Mouse (Mus musculus) hindbrain, embryonic 16.5 days (tissue): Measurements from ENCODE around the gene Clcnkb. TPM values are rescaled to one million over a fixed set of nuclear protein-coding genes. Genes with fewer than 3 reads are reported as not detected.

ENCODE experiments used
- ATAC-seq: fragments of 200-750 bp; cut with Nextera tagmentation; 2 replicates; pipeline ENCODE4 v1.8.0; 2017; ENCODE audit warnings: moderate TSS enrichment, moderate library complexity
- H3K27ac ChIP-seq: fragments of 300-500 bp; sonication (generic); 2 replicates; pipeline ENCODE4 v1.5.1; 2014; ENCODE audit warnings: low read depth, mild to moderate bottlenecking, control low read depth, low read length, moderate library complexity
- H3K27me3 ChIP-seq: fragments of 300-500 bp; sonication (generic); replicated peaks from 2 replicates; pipeline ENCODE4 v1.6.1; 2014; ENCODE audit warnings: low read length; ENCODE audit not compliant: control insufficient read depth, insufficient read depth
- H3K36me3 ChIP-seq: fragments of 300-500 bp; sonication (generic); 2 replicates; pipeline ENCODE4 v1.6.1; 2014; ENCODE audit warnings: mild to moderate bottlenecking, low read length, moderate library complexity, mixed read lengths; ENCODE audit not compliant: control insufficient read depth, insufficient read depth
- H3K4me1 ChIP-seq: fragments of 300-500 bp; sonication (generic); 2 replicates; pipeline ENCODE4 v1.6.1; 2014; ENCODE audit warnings: low read depth, low read length; ENCODE audit not compliant: control insufficient read depth, insufficient read depth
- H3K4me2 ChIP-seq: fragments of 300-500 bp; sonication (generic); 2 replicates; pipeline ENCODE4 v1.6.1; 2014; ENCODE audit warnings: mild to moderate bottlenecking, low read length, control low read depth, moderate library complexity
- H3K4me3 ChIP-seq: fragments of 300-500 bp; sonication (generic); 2 replicates; pipeline ENCODE4 v1.5.1; 2014; ENCODE audit warnings: mild to moderate bottlenecking, low read length, control low read depth, moderate library complexity
- H3K9ac ChIP-seq: fragments of 300-500 bp; sonication (generic); 2 replicates; pipeline ENCODE4 v1.6.1; 2014; ENCODE audit warnings: low read depth, mild to moderate bottlenecking, control low read depth, low read length, moderate library complexity
- H3K9me3 ChIP-seq: fragments of 300-500 bp; sonication (generic); 2 replicates; pipeline ENCODE4 v1.6.1; 2014; ENCODE audit warnings: mild to moderate bottlenecking, low read length, moderate library complexity; ENCODE audit not compliant: control insufficient read depth
- whole genome bisulfite sequencing: fragments of 180-500 bp; shearing (Covaris S2); extraction: QIAGEN DNeasy Blood & Tissue Kit; methylation state at CpG from one replicate; pipeline ENCODE4 v1.1.7; 2014; 5-methylcytosine and 5-hydroxymethylcytosine counted together
- polyA plus RNA-seq: library from polyadenylated mRNA; unstranded; fragments of >200 nt; fragmentation: Nextera tagmentation; extraction: Ambion mirVana; gene quantifications from 2 replicates; pipeline ENCODE4 v1.2.1, GENCODE M21; 2015

Gene Clcnkb
- polyA plus RNA-seq, 1 experiment from 2014 or later, result not detected

DNA sequence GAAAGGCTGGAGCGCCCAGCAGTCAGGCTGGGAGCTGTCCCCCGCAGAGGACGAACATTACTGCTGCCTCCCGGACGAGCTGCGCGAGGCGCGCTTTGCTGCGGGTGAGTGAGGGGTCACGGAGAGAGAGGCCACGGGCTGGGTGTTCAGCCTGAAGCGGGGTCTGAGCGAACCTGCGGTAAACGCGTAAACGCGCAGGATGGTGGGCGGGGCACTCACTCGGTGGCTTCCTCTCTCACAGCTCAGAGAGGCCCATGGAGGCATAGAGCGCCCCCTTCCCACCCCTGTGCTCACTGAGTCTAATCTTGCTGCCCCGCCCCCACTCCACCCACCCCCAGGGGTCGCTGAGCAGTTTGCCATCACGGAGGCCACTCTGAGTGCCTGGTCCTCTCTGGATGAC lies 33.4 kb downstream of the Clcnkb start:
- Histone ChIP-seq H3K27me3 (peaks cover 33% of the 10 kb centered on the region), H3K4me2 (peak overlapping the region; percentile 55), H3K9me3 (no peaks in the 10 kb centered on the region), H3K4me1 (0 out of 2 replicates have a peak, but pooled peaks cover 2% of the 10 kb centered on the region), H3K27ac (no peak overlapping the region), H3K36me3 (peaks cover 6% of the 10 kb centered on the region; the same call in 1 of the 2 replicates), H3K9ac (peak overlapping the region; percentile 7; the same call in 1 of the 2 replicates), H3K4me3 (peak overlapping the region; percentile 22; the same call in 1 of the 2 replicates)
- 5% methylated on average over 24 of the region's 25 CpGs for WGBS
- no peak for ATAC-seq

DNA sequence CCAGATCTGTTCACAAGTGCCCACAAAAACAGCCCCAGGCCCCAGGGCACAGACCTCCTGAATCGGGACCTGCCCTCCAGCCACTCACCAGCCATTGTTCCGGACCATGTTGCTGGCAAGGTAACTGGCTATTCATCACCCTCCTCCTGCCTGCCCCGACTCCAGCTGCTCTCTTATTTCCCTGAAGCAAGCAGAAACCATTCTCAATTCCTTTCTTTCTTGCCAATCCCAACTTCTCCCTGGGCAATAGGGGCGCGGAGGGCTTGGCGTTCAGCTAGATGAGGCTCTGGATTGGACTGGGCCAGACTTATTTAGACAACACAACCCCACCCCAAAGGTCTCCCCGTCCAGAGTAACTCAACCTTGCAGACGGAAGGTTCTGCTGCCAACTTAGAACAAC lies 36.1 kb downstream of the Clcnkb start:
- no peak for ATAC-seq
- Histone ChIP-seq H3K27me3 (peaks cover 32% of the 10 kb centered on the region), H3K4me3 (no peak overlapping the region), H3K27ac (no peak overlapping the region), H3K4me1 (0 out of 2 replicates have a peak, but pooled peaks cover 2% of the 10 kb centered on the region), H3K4me2 (no peak overlapping the region), H3K36me3 (peaks cover 6% of the 10 kb centered on the region; the same call in 1 of the 2 replicates), H3K9me3 (no peaks in the 10 kb centered on the region), H3K9ac (no peak overlapping the region)
- 47% methylated on average over 8 of the region's 8 CpGs for WGBS

DNA sequence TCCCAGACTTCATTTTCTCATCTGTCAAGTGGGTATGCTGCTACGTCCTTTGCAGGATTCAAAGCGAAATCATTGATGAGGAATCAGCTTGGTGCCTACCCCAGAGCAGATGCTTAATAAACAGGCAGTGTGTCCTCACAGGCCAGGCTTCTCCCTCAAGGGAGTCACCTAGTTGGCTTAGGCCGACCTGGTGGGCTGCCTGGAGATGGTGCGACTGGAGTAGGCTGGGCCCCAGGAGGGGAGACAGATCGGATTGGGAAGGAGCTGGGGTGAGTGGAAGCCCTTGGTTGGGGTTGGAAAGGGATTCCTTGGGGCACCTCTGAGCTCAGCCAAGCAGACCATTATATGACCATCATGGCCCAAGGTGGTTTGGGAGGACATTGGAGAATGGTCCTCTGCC lies 43.4 kb downstream of the Clcnkb start:
- no peak overlapping the region for H3K4me2 ChIP-seq
- no peaks in the 10 kb centered on the region for H3K9me3 ChIP-seq
- H3K4me3 ChIP-seq, result no peak overlapping the region
- H3K27me3 ChIP-seq, result no peaks in the 10 kb centered on the region
- 88% methylated on average over 5 of the region's 5 CpGs for WGBS
- peaks cover 7% of the 10 kb centered on the region; the same call in 1 of the 2 replicates for H3K4me1 ChIP-seq
- H3K9ac ChIP-seq, result no peak overlapping the region
- H3K27ac ChIP-seq, result no peak overlapping the region
- no peaks in the 10 kb centered on the region for H3K36me3 ChIP-seq
- ATAC-seq, result no peak

DNA sequence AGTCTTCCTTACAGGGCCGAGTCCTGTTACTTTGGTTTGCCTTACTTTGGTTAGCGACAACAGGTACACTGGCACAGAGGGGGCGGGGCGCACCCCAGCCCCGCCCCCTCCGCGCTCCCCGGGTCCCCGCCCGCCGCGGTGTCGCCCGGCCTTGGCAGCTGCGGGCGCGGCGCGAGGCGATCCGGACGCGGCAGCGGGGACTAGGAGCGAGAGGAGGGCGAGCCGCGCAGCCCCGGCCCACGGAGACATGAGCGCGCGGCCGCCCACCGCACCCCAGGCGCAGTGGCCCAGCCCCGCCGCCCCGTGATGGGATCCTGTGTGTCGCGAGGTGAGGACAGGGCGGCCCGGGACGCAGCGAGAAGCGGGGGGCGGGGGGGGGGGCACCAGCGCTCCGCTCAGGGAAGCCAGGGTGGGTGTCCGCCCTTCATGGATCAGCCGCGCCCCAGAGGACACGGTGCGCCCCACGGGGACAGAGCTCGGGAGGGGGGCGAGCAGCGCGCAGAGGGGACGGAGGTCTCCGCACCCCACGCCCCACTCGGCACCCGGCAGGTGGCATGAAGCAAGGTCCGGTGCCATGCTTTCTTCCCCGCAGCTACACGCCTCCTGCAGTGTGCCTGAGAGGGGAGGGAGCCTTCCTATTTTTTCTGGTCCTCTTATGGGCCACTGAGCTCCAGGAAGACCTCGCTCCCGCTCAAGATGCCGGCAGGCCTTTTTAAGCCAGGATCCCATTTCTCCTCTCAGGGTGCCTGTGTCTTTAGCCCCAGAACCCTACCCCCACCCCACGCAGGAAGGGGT lies 47.6 kb downstream of the Clcnkb start, which contains the start of gene Fam131c:
Fam131c (plus strand) TSS at position 224 of the 795 bp plus-strand sequence.
- Histone ChIP-seq H3K4me1 (peaks cover 7% of the 10 kb centered on the region; the same call in 1 of the 2 replicates), H3K4me2 (peak within 1 kb of the TSS; percentile 82), H3K27me3 (peaks cover 15% of the 10 kb centered on the region), H3K36me3 (no peaks in the 10 kb centered on the region), H3K27ac (peak within 1 kb of the TSS; percentile 16; the same call in 1 of the 2 replicates), H3K9me3 (no peaks in the 10 kb centered on the region), H3K4me3 (peak within 1 kb of the TSS; percentile 66), H3K9ac (peak within 1 kb of the TSS; percentile 81)
- under 1% methylated on average over 45 of the region's 71 CpGs for WGBS
- peak; percentile 66 for ATAC-seq

DNA sequence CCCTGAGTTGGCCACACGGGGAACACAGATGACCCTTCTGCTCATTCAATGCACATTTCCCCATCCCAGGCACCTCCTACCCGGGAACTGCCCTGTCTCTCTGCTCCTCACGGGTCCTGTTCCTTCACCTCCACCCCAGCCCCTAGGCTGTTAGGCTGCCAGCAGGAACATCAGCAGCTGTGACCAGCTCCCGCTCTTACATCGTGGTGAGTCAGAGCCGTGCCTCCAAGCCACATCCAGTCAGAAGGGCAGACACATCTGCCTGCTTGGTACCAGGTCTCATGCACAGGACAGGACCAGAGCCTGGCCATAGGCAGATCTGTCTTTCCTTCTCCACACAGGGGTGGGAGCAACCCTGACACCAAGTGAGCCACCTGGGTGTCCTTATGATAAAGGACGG lies 49.9 kb downstream of the Clcnkb start:
- Histone ChIP-seq H3K9ac (no peak overlapping the region), H3K27me3 (peaks cover 15% of the 10 kb centered on the region), H3K36me3 (no peaks in the 10 kb centered on the region), H3K4me2 (no peak overlapping the region), H3K4me3 (no peak overlapping the region), H3K4me1 (peaks cover 7% of the 10 kb centered on the region; the same call in 1 of the 2 replicates), H3K9me3 (no peaks in the 10 kb centered on the region), H3K27ac (no peak overlapping the region)
- ATAC-seq, result no peak
- WGBS, result 51% methylated on average over 7 of the region's 7 CpGs

DNA sequence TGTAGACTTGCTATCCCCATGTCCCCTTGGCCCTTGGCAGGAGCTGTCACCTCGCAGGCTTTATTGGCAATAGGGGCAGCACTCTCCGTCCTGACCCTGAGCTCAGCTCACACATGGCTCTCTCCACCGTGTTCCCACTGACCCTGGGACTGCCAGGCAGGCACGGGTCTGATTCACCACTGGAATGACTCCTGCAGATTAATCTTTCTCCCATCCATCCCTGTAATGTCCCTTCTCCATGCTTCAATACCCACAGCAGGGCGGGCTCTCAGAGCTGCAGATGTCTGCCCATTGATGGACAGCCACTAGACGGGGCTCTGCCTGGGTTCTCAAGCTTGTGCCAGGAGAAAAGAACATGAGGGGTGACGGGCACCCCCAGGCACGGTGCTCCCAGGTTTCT lies 50.7 kb downstream of the Clcnkb start:
- H3K36me3 ChIP-seq, result no peaks in the 10 kb centered on the region
- H3K9me3 ChIP-seq, result no peaks in the 10 kb centered on the region
- no peak overlapping the region for H3K27ac ChIP-seq
- no peak overlapping the region for H3K9ac ChIP-seq
- H3K27me3 ChIP-seq, result peaks cover 17% of the 10 kb centered on the region
- ATAC-seq, result no peak
- peaks cover 7% of the 10 kb centered on the region; the same call in 1 of the 2 replicates for H3K4me1 ChIP-seq
- 43% methylated on average over 8 of the region's 8 CpGs for WGBS
- H3K4me3 ChIP-seq, result no peak overlapping the region
- no peak overlapping the region for H3K4me2 ChIP-seq

DNA sequence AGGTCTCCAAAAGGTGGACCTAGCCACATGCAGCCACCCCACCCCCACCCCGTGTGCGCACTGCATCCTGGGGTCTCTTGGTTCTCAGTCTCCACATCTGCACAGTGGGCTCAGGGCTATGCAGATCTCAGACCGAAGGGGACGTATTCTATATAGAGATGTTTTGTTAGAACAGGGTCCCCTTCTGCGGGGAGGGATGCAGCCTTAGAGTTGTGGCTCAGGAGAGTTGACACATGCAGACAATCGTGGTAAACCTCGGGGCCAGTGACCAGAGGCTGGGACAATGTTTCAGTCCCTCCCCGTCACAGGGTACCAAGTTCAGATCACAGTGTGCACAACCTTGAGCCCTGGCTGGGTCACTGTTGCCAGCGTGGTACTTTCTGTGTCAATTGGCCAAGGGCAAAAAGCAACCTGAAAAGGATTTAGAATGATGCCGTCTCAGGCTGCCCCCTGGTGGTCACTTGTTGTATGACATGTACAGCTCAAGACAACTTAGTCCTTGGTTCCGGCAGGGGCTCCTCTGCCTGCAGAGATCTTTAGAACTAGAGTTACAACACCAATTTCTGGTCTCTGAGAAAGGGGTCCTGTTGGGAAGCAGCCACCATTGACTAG lies 52.8 kb downstream of the Clcnkb start:
- no peak overlapping the region for H3K4me3 ChIP-seq
- H3K4me1 ChIP-seq, result peaks cover 6% of the 10 kb centered on the region; the same call in 1 of the 2 replicates
- no peaks in the 10 kb centered on the region for H3K36me3 ChIP-seq
- 0 out of 2 replicates have a peak, but pooled peaks have one; percentile 28 for ATAC-seq
- H3K27ac ChIP-seq, result no peak overlapping the region
- WGBS, result 25% methylated on average over 11 of the region's 11 CpGs
- peaks cover 17% of the 10 kb centered on the region for H3K27me3 ChIP-seq
- H3K9ac ChIP-seq, result no peak overlapping the region; the same call in 1 of the 2 replicates
- H3K9me3 ChIP-seq, result no peaks in the 10 kb centered on the region
- H3K4me2 ChIP-seq, result no peak overlapping the region

DNA sequence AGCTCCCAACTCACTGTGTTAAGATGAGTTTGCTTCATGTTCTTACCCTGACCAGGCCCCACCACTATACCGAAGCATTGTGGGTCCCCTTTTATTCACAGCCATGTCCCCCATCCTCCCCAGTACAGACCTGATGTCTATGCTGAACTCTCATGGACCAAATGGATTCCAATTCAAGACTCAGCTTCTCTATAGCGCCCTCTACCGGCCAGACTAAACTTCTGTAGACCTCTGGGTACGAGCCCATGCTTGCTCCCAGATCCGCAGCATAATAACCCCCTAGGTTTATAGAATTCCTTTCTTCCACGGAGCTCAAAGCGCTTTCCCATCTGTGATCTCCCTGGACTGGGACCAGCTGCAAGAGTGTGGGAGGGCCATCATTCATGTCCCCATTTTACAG lies 55.0 kb downstream of the Clcnkb start:
- Histone ChIP-seq H3K9me3 (no peaks in the 10 kb centered on the region), H3K27ac (no peak overlapping the region), H3K4me2 (no peak overlapping the region), H3K36me3 (no peaks in the 10 kb centered on the region), H3K4me1 (peaks cover 2% of the 10 kb centered on the region; the same call in 1 of the 2 replicates), H3K27me3 (peaks cover 10% of the 10 kb centered on the region), H3K4me3 (no peak overlapping the region), H3K9ac (no peak overlapping the region)
- ATAC-seq, result no peak
- WGBS, result 30% methylated on average over 7 of the region's 7 CpGs

DNA sequence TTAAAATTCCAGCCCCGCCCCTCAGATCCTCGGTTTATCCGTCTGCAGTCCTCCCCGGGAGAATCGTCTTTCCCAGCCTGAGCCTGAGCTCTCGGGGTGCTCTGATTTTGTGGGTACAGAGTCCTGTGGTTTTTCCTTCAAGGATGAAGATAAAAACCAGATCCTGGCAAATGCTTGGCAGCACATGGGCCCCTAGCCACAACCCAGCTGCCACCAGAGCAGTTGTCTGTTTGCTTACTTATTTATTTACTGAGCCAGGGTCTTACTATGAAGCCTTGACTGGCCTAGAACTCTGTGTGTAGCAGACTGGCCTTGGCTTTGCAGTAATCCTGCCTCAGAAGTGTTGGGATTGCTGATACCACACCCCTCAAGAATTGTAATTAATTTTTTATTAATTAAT lies 56.6 kb downstream of the Clcnkb start:
- peaks cover 2% of the 10 kb centered on the region; the same call in 1 of the 2 replicates for H3K4me1 ChIP-seq
- H3K27ac ChIP-seq, result no peak overlapping the region
- H3K27me3 ChIP-seq, result peaks cover 4% of the 10 kb centered on the region
- 87% methylated on average over 6 of the region's 6 CpGs for WGBS
- no peak overlapping the region for H3K4me3 ChIP-seq
- no peaks in the 10 kb centered on the region for H3K36me3 ChIP-seq
- ATAC-seq, result no peak
- no peaks in the 10 kb centered on the region for H3K9me3 ChIP-seq
- H3K9ac ChIP-seq, result no peak overlapping the region
- H3K4me2 ChIP-seq, result no peak overlapping the region
